Mouse (Mus musculus): ENCODE measurements at regions not wholly inside any gene's neighbourhood (a gene's known extent, or its start where the extent isn't known, plus 50 kb on each side); places are given as distances from the start of the nearest gene placed in this dataset.

DNA sequence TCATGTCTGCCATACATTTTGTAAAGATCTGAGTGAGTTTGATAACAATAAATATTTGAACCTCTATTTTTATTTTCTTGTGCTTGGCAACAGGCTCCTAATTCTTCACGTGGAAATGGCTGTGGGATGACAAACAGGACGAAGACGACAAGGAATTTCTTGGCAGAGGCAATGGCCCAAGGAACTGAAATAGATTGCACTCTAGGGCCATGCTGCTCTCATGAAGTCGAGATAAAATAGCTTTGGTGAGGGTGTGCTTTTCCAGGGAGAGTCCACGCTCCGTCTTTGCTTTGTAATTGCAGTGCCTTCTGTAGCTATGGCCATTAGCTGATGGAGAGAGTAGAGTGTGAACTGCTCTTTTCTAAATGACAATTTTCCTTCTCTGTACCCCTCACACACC lies 50.9 kb upstream of the 1810046K07Rik start:
- H3K9ac ChIP-seq (ENCODE audit: insufficient read depth, low read depth, low read length, poor library complexity, severe bottlenecking): no peak overlapping the region
- no peak for DNase-seq (ENCODE audit: low read depth, low spot score)

DNA sequence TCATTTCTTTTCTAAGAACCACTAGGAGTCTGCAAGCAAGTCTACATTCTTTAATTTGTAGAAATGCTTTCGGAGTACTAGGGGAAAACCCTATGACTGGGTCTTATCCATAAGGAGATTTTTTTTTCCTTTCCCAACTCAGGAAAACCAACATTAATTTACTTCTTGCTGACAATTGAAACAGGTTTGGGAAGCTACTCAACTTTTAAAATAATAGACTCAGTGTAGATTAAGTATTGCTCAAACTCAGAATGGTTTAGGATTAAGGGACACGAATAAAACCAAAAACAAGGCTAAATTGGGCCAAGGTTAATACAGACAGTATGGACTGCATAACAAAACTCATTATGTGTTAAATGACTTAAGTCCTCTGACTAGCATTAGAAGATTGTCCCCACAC lies 65.2 kb upstream of the 1810046K07Rik start:
- in situ Hi-C loops (cut with MboI; ENCODE audit: low sequenced_read_pairs in 2 of 2, unreplicated experiment in 2 of 2): no loop called here
- no peak for DNase-seq (ENCODE audit: low read depth, low spot score)

More for the DNA sequence above, 50.9 kb upstream of the 1810046K07Rik start:
- no peaks in the 10 kb centered on the region for H3K4me1 ChIP-seq (ENCODE audit: control insufficient read depth in 2 of 2, insufficient read depth in 2 of 2, low read length in 2 of 2, poor library complexity in 1 of 2)
- in situ Hi-C loops (cut with MboI; ENCODE audit: low sequenced_read_pairs in 2 of 2, unreplicated experiment in 2 of 2): no loop called here
- H3K36me3 ChIP-seq (ENCODE audit: control insufficient read depth, insufficient read depth, low read length, poor library complexity, severe bottlenecking): no peaks in the 10 kb centered on the region
- no peak overlapping the region for H3K4me3 ChIP-seq (ENCODE audit: insufficient read depth in 1 of 2, low read depth in 1 of 2, low read length in 2 of 2, poor library complexity in 1 of 2, severe bottlenecking in 1 of 2)
- no peaks in the 10 kb centered on the region for H3K9me3 ChIP-seq (ENCODE audit: control insufficient read depth, insufficient read depth, low read depth, low read length)
- no peak for TF ChIP-seq HCFC1 (IDR thresholded peaks at IDR 0.05; ENCODE audit: borderline replicate concordance, insufficient read depth, low read length)
- TF ChIP-seq ZNF384 (IDR thresholded peaks at IDR 0.05; ENCODE audit: low read depth, low read length): no peak
- no peak for TF ChIP-seq CHD2 (IDR thresholded peaks at IDR 0.05; ENCODE audit: low read depth, low read length)
- no peak for TF ChIP-seq MAFK (IDR thresholded peaks at IDR 0.05; ENCODE audit: insufficient read depth, low read depth, low read length)
- no peak for TF ChIP-seq ZC3H11A (IDR thresholded peaks at IDR 0.05; ENCODE audit: borderline replicate concordance, low read depth, low read length)
- no peak overlapping the region for H3K27ac ChIP-seq (ENCODE audit: insufficient read depth, low read depth, low read length, poor library complexity, severe bottlenecking)

DNA sequence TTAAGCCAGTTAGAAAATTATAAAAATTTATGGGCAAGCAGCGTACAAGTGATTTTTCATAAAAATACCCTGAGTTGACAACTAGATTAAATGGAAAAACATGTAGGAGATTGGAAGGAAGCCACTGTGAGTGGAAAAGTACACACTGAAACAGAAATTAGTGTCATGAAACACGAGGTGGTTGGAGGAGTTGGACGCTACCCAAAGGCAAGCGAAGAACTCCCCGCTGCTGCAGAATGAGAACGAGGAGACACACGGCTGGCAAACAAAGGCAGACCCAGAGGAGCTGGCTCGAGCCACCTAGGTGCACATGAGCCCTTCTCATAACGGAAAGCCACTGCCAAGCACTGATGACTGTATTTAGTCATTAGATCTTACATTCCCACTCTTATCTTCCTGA lies 65.7 kb upstream of the 1810046K07Rik start:
- in situ Hi-C loops (cut with MboI; ENCODE audit: low sequenced_read_pairs in 2 of 2, unreplicated experiment in 2 of 2): no loop called here
- Histone ChIP-seq H3K9ac (ENCODE audit: insufficient read depth, low read depth, low read length, poor library complexity, severe bottlenecking) (no peak overlapping the region), H3K27ac (ENCODE audit: insufficient read depth, low read depth, low read length, poor library complexity, severe bottlenecking) (no peak overlapping the region), H3K9me3 (ENCODE audit: control insufficient read depth, insufficient read depth, low read depth, low read length) (no peaks in the 10 kb centered on the region), H3K36me3 (ENCODE audit: control insufficient read depth, insufficient read depth, low read length, poor library complexity, severe bottlenecking) (no peaks in the 10 kb centered on the region), H3K4me3 (ENCODE audit: insufficient read depth in 1 of 2, low read depth in 1 of 2, low read length in 2 of 2, poor library complexity in 1 of 2, severe bottlenecking in 1 of 2) (no peak overlapping the region), H3K4me1 (ENCODE audit: control insufficient read depth in 2 of 2, insufficient read depth in 2 of 2, low read length in 2 of 2, poor library complexity in 1 of 2) (no peaks in the 10 kb centered on the region)
- TF ChIP-seq CHD2 (IDR thresholded peaks at IDR 0.05; ENCODE audit: low read depth, low read length) (no peak), ZC3H11A (IDR thresholded peaks at IDR 0.05; ENCODE audit: borderline replicate concordance, low read depth, low read length) (no peak), ZNF384 (IDR thresholded peaks at IDR 0.05; ENCODE audit: low read depth, low read length) (no peak), HCFC1 (IDR thresholded peaks at IDR 0.05; ENCODE audit: borderline replicate concordance, insufficient read depth, low read length) (no peak), MAFK (IDR thresholded peaks at IDR 0.05; ENCODE audit: insufficient read depth, low read depth, low read length) (no peak)
- DNase-seq (ENCODE audit: low read depth, low spot score): no peak

More for the DNA sequence above, 65.2 kb upstream of the 1810046K07Rik start:
- Histone ChIP-seq H3K9me3 (ENCODE audit: control insufficient read depth, insufficient read depth, low read depth, low read length) (no peaks in the 10 kb centered on the region), H3K36me3 (ENCODE audit: control insufficient read depth, insufficient read depth, low read length, poor library complexity, severe bottlenecking) (no peaks in the 10 kb centered on the region), H3K4me3 (ENCODE audit: insufficient read depth in 1 of 2, low read depth in 1 of 2, low read length in 2 of 2, poor library complexity in 1 of 2, severe bottlenecking in 1 of 2) (no peak overlapping the region), H3K9ac (ENCODE audit: insufficient read depth, low read depth, low read length, poor library complexity, severe bottlenecking) (no peak overlapping the region), H3K27ac (ENCODE audit: insufficient read depth, low read depth, low read length, poor library complexity, severe bottlenecking) (no peak overlapping the region), H3K4me1 (ENCODE audit: control insufficient read depth in 2 of 2, insufficient read depth in 2 of 2, low read length in 2 of 2, poor library complexity in 1 of 2) (no peaks in the 10 kb centered on the region)
- TF ChIP-seq HCFC1 (IDR thresholded peaks at IDR 0.05; ENCODE audit: borderline replicate concordance, insufficient read depth, low read length) (no peak), ZC3H11A (IDR thresholded peaks at IDR 0.05; ENCODE audit: borderline replicate concordance, low read depth, low read length) (no peak), ZNF384 (IDR thresholded peaks at IDR 0.05; ENCODE audit: low read depth, low read length) (no peak), CHD2 (IDR thresholded peaks at IDR 0.05; ENCODE audit: low read depth, low read length) (no peak), MAFK (IDR thresholded peaks at IDR 0.05; ENCODE audit: insufficient read depth, low read depth, low read length) (no peak)

DNA sequence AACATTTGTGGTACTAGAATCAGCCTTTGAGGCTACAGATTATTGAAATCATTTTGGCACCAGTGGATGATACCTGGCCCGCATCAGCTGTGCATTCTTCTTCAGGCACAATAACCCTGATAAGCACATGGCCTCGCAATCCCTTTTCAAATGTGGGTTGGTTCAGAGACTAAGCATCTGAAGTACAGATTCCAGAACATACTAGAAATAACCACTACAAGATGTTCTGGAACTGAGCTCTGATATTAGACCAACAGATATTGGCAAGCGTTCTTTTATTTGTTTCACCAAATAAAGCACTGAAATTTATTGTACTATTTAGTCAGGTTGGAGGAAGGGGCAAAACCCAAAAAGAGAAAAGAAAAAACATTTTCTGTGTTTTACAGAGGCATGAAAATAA lies 68.1 kb upstream of the 1810046K07Rik start:
- Histone ChIP-seq H3K9me3 (ENCODE audit: control insufficient read depth, insufficient read depth, low read depth, low read length) (no peaks in the 10 kb centered on the region), H3K9ac (ENCODE audit: insufficient read depth, low read depth, low read length, poor library complexity, severe bottlenecking) (no peak overlapping the region), H3K27ac (ENCODE audit: insufficient read depth, low read depth, low read length, poor library complexity, severe bottlenecking) (no peak overlapping the region), H3K4me1 (ENCODE audit: control insufficient read depth in 2 of 2, insufficient read depth in 2 of 2, low read length in 2 of 2, poor library complexity in 1 of 2) (no peaks in the 10 kb centered on the region), H3K36me3 (ENCODE audit: control insufficient read depth, insufficient read depth, low read length, poor library complexity, severe bottlenecking) (no peaks in the 10 kb centered on the region), H3K4me3 (ENCODE audit: insufficient read depth in 1 of 2, low read depth in 1 of 2, low read length in 2 of 2, poor library complexity in 1 of 2, severe bottlenecking in 1 of 2) (no peak overlapping the region)
- in situ Hi-C loops (cut with MboI; ENCODE audit: low sequenced_read_pairs in 2 of 2, unreplicated experiment in 2 of 2): no loop called here
- DNase-seq (ENCODE audit: low read depth, low spot score): no peak
- TF ChIP-seq ZC3H11A (IDR thresholded peaks at IDR 0.05; ENCODE audit: borderline replicate concordance, low read depth, low read length) (no peak), MAFK (IDR thresholded peaks at IDR 0.05; ENCODE audit: insufficient read depth, low read depth, low read length) (no peak), HCFC1 (IDR thresholded peaks at IDR 0.05; ENCODE audit: borderline replicate concordance, insufficient read depth, low read length) (no peak), ZNF384 (IDR thresholded peaks at IDR 0.05; ENCODE audit: low read depth, low read length) (no peak), CHD2 (IDR thresholded peaks at IDR 0.05; ENCODE audit: low read depth, low read length) (no peak)
